Mouse (Mus musculus): ENCODE data around the gene Acot4. TPM values are rescaled to one million over a fixed set of nuclear protein-coding genes. Genes with fewer than 3 reads are reported as not detected.
"Not testable (repeated sequence)": the region's sequence is repeated elsewhere in the genome, so short reads cannot be mapped to it uniquely, and the experiment has no call there.

The Acot4 gene
- total RNA-seq, 2 experiments from 2014 or later = 2.4 to 3.7 TPM

DNA sequence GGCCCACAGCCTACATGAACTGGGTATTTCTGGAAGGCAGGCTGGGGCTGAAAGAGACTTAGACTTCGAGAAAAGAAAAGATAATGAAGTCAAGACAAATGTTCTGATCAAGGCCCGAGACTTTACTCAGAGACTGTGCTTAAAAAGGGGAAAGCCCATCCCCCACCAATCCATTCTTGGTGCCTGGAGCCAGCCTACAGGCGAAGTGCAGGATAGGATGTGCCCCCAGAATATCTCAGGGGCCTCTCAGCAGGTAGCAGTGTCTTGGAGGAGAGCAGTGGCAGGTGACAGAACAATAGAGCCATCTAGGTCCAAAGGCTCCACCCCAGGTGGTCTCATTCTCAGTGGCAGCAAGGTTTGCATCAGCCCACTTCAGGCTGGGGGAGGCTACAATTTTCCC lies 9.9 kb upstream of the Acot4 start:
- not testable (repeated sequence) for DNase-seq (ENCODE audit: low spot score in 2 of 2)

GRCm38 (mm10) chr12:84029043-84029442 lies 9.1 kb upstream of the Acot4 start:
- intact Hi-C loops (cut with DNase I); DNase-seq (ENCODE audit: low spot score in 2 of 2): not testable (repeated sequence)

More for the DNA sequence above, 9.9 kb upstream of the Acot4 start:
- intact Hi-C loops (cut with DNase I) = not testable (repeated sequence)

DNA sequence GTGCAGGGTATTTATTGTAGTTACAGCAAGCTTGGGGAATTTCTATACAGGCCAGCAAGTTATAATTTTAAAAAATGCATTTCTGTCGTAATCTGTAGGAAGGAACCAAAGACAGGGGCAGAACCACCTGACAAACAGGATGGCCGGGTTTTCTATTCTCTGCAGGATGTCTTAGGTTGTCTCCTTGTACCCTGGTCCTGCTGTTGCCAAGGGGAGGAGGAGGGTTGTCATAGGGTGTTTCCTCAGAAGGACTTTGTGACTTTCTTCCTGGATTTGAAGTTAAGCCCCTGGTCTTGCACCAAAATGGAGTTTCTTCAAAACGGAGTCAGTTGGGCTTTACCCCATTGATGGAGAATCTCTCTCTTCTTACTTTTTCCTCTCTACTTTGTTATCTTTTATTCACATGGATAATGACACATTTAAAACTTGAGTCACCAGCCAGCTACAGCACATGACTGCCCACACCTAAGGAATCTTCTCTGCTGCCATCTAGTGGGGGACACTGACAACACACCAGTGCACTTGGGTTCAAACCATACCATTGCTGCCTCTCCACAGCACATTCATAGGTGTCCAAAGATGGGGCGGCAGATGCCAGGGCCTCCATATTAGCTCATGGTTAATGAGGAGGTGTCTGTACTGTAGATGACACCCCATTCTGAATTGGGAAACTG lies 7.4 kb upstream of the Acot4 start:
- intact Hi-C loops (cut with DNase I) = loop anchor here (1.0 to 5.0 kb wide), 3 partner anchors 43 to 316 kb away; partner anchors contain the start of gene Acot2
- DNase-seq (ENCODE audit: low spot score in 2 of 2) = peak; percentile 79 to 90

GRCm38 (mm10) chr12:84032854-84033253 lies 5.3 kb upstream of the Acot4 start:
- DNase-seq (ENCODE audit: low spot score in 2 of 2) = no peak
- intact Hi-C loops (cut with DNase I) = loop anchor here (5.0 kb wide), 1 partner anchor 46 kb away; the partner anchor contains the start of gene Acot2

DNA sequence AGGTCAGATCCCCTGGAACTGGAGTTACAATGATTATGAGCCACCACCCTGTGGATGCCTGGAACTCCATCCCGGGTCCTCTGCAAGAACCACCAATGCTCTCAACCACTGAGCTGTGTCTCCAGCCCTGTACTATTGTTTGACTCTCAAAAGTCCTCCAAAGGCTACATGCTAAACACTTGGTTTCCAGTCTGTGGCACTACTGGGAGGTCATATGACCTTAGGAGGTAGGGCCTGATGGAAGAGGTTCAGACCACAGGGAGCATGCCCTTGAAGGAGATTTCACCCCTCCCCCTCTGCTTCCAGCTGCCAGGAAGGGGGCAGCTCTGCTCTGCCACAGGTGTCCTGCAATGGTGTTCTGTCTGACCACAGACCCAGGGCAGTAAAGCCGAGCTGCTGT lies 4.9 kb upstream of the Acot4 start:
- intact Hi-C loops (cut with DNase I) = loop anchor here (5.0 kb wide), 1 partner anchor 46 kb away; the partner anchor contains the start of gene Acot2
- DNase-seq (ENCODE audit: low spot score in 2 of 2) = not testable (repeated sequence)

DNA sequence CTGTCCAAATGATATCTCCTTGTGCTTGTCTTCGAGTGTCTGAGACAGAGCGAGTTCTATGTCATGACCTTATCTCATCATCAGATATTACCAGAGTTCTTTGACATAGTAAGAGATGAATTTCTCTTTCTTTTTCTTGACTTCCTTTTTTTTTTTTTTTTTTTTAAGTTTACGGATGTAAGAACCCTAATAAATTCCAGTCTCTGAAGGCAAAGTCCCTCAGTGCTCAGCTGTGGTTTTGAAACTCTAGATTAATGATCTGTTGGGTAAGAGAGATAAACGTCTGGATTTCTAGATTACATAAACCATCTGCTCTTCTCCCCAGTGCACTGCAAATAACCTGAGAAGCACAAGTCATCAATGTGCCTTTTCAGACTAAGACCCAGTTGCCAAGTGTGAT lies 4.1 kb upstream of the Acot4 start:
- intact Hi-C loops (cut with DNase I) = loop anchor here (5.0 kb wide), 1 partner anchor 47 kb away; the partner anchor contains the start of gene Acot2
- DNase-seq (ENCODE audit: low spot score in 2 of 2) = no peak

DNA sequence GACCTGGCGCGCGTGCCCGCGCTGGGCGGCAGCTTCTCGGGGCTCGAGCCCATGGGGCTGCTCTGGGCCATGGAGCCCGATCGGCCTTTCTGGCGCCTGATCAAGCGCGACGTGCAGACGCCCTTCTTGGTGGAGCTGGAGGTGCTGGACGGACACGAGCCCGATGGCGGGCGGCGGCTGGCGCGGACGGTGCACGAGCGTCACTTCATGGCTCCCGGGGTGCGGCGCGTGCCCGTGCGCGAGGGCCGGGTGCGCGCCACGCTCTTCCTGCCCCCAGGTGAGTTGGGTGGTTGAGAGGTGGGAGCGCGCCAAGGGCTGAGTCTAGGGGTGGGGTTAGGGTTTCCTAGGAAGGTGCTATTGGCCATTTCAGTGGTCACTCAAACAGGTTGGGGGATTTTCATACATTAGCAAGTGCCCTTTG lies 522 bp downstream of the Acot4 start, which contains the start of gene Gm49366:
TSS of gene Gm49366 (plus strand) at position 245 of the 421 bp plus-strand sequence.
- intact Hi-C loops (cut with DNase I) = not testable (repeated sequence)
- DNase-seq (ENCODE audit: low spot score in 2 of 2) = peak; percentile 37 to 40

- intact Hi-C loops (cut with DNase I) = no loop called here
- DNase-seq (ENCODE audit: low spot score in 2 of 2) = no peak
Measured at GRCm38 (mm10) chr12:84042248-84042647, 4.1 kb downstream of the Acot4 start.

GRCm38 (mm10) chr12:84044045-84044444 lies 5.9 kb downstream of the Acot4 start:
- no peak for DNase-seq (ENCODE audit: low spot score in 2 of 2)
- intact Hi-C loops (cut with DNase I) = no loop called here

- DNase-seq (ENCODE audit: low spot score in 2 of 2) = no peak
- intact Hi-C loops (cut with DNase I) = no loop called here
Measured at GRCm38 (mm10) chr12:84046906-84047305, 8.7 kb downstream of the Acot4 start.

GRCm38 (mm10) chr12:84050744-84051143 lies 12.6 kb downstream of the Acot4 start:
- DNase-seq (ENCODE audit: low spot score in 2 of 2); intact Hi-C loops (cut with DNase I): not testable (repeated sequence)

- DNase-seq (ENCODE audit: low spot score in 2 of 2) = no peak
- intact Hi-C loops (cut with DNase I) = no loop called here
Measured at GRCm38 (mm10) chr12:84051937-84052474, 13.8 kb downstream of the Acot4 start, which contains the start of gene Acot3. Acot3 (plus strand) TSS chr12:84052144.

DNA sequence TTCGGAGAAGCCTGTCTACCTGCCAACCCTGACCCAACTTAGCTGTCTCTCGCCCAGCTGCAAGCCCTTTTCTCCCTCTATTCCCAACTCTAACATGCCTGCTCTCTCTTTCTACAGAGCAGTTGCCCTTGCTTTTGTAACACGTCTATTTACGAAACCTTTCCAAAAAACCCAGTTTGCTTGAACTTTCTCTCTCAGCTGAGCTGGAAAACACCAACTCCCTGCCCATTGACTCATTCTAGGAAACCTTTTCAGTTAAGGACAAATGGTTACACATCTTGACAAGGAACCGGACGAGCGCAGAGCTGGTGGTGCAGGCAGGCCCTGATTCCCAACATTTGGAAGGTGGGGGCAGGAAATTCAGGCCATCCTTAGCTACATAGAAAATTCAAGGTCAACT lies 14.4 kb downstream of the Acot4 start:
- no peak for DNase-seq (ENCODE audit: low spot score in 2 of 2)
- intact Hi-C loops (cut with DNase I) = no loop called here

DNA sequence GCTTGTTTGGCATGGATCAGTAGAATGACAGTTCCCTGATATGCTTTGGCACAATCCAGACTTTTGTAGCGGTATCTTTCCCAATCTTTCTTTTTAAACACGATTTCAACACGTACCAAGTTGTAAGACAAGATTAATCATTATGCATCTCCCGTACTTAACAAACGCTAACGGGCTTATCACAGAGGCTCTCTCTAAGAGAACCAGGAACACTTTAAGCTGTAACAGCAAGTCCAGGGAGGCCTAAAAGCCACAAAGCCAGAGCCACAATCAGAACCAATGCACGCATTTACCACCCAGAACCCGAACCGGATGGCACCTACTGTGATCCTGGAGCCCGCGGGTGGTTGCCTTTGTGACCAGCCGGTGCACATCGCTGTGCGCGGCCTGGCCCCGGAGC lies 15.0 kb downstream of the Acot4 start:
- intact Hi-C loops (cut with DNase I) = no loop called here
- DNase-seq (ENCODE audit: low spot score in 2 of 2) = no peak

- intact Hi-C loops (cut with DNase I) = no loop called here
- DNase-seq (ENCODE audit: low spot score in 2 of 2) = peak in 1 of 2 experiments; percentile 21
Measured at GRCm38 (mm10) chr12:84053679-84054391, 15.7 kb downstream of the Acot4 start.

DNA sequence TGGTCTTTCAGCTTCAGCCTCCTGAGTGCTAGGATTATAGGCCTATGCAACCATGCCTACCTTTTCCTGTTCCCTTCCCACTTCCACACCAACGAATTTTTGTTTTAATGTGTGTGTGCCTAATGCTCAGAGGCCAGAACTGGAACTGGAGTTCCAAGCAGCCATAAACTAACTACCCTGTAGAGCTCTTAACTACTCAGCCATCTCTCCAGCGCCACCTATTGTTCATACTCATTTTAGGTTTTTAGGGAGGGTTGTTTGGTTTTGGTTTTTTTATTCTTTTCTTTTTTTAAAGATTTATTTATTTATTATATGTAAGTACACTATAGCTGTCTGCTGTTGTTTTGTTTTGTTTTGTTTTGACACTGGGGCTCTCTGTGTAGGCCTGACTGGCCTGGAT lies 22.8 kb downstream of the Acot4 start:
- intact Hi-C loops (cut with DNase I) = loop anchor here (5.0 kb wide), 1 partner anchor 349 kb away; no protein-coding TSS in a partner anchor
- peak in 1 of 2 experiments; percentile 21 for DNase-seq (ENCODE audit: low spot score in 2 of 2)

DNA sequence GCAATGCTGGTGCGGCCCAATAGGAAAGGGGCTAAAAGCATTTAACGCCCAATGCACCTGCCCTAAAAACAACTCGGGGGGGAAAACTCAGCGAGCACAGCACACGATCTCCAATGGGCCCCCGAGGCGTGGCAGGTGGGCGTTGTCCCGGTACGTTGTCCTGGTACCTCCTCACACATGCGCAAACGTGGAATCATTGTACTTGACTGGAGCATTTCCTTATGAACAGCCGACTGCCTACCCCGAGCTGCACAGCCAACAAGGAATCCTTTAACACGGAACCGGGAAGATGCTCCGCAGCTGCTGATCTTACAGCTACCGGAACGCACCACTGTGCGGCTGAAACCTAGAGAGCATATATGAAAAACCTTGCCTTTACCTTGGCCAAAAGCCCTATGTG lies 24.2 kb downstream of the Acot4 start:
- DNase-seq (ENCODE audit: low spot score in 2 of 2) = no peak
- intact Hi-C loops (cut with DNase I) = loop anchor here (5.0 kb wide), 1 partner anchor 350 kb away; no protein-coding TSS in a partner anchor

GRCm38 (mm10) chr12:84063228-84063627 lies 25.0 kb downstream of the Acot4 start:
- DNase-seq (ENCODE audit: low spot score in 2 of 2) = no peak
- intact Hi-C loops (cut with DNase I) = loop anchor here (5.0 kb wide), 1 partner anchor 351 kb away; no protein-coding TSS in a partner anchor

GRCm38 (mm10) chr12:84063833-84064232 lies 25.7 kb downstream of the Acot4 start:
- DNase-seq (ENCODE audit: low spot score in 2 of 2) = no peak
- intact Hi-C loops (cut with DNase I) = loop anchor here (5.0 kb wide), 1 partner anchor 352 kb away; no protein-coding TSS in a partner anchor

DNA sequence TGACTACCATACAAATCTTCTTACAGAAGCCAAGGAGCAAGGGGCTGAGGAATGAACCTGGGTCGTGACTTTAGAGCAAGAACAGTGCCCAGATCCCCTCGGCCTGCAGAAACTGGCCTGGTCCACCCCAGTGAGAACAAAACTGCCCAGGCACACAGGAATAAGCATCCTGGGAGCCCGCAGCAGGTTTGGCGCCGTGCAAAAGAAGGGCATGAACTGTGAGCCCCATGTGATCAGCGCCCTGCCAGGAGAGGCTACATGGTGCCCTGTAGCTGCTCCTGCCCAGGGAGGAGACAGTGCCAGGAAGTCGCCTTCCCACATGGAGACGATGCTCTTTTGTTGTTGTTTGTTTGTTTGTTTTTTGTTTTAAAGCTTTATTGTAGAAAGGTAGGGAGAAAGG lies 26.4 kb downstream of the Acot4 start:
- intact Hi-C loops (cut with DNase I) = loop anchor here (5.0 kb wide), 1 partner anchor 352 kb away; no protein-coding TSS in a partner anchor
- DNase-seq (ENCODE audit: low spot score in 2 of 2) = no peak

All from left cerebral cortex, postnatal 25 days (tissue).